ENCODE assay signal across 7 mouse cellular contexts in the genomic region with DNA sequence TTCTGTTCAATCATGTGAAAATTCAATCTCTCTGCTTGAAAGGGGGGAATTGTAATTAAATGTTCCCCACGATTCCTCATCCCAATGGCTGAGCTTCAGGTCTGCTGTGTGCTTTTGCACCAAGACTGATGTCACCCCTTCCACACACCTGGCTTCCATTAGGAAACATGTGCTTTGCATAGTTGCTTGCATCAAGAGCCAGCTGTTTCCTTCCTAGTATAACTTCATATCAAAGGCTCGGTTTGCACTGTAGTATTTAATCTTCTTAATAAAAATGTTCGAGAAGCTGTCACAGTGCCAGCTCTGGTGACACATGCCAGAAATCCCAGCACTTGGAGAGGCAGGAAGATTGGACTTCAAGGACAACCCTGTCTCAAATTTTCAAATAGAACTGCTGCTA.
A peak's percentile ranks its signal among the peaks of the same experiment; 100 is the strongest.
DNase-seq lines count a peak whose midpoint lies in the region; ATAC-seq and TF ChIP-seq lines count a peak whose summit lies in the region.

No protein-coding gene starts in this region.

- no peak for TF ChIP-seq CTCF in lung, embryonic 14.5 days (IDR thresholded peaks at IDR 0.05; ENCODE audit: low read depth)
- no peak for TF ChIP-seq CTCF in lung, adult 2 months (IDR thresholded peaks at IDR 0.05; ENCODE audit: insufficient read depth, low read length)
- TF ChIP-seq CTCF in olfactory bulb, adult 2 months (IDR thresholded peaks at IDR 0.05; ENCODE audit: insufficient read depth, low read depth, low read length), result no peak

- H3K4me1 ChIP-seq in lung, embryonic 14.5 days (ENCODE audit: insufficient read depth), result no peaks in the 10 kb centered on the region
- H3K4me1 ChIP-seq in lung, adult 2 months (ENCODE audit: control insufficient read depth, insufficient read depth, low read length), result no peaks in the 10 kb centered on the region
- peaks cover 15% of the 10 kb centered on the region for H3K4me1 ChIP-seq in embryonic facial prominence, embryonic 10.5 days
- H3K4me1 ChIP-seq in hindbrain, embryonic 15.5 days (replicated peaks), result peaks cover 13% of the 10 kb centered on the region
- H3K4me1 ChIP-seq in olfactory bulb, adult 2 months (ENCODE audit: control insufficient read depth, insufficient read depth, low read length), result peaks cover 10% of the 10 kb centered on the region

- no peak overlapping the region for H3K4me2 ChIP-seq in lung, embryonic 14.5 days
- H3K4me2 ChIP-seq in hindbrain, embryonic 15.5 days, result no peak overlapping the region

- no peak overlapping the region for H3K4me3 ChIP-seq in lung, embryonic 14.5 days (ENCODE audit: low read depth, low read length)
- no peak overlapping the region for H3K4me3 ChIP-seq in lung, adult 2 months (replicated peaks; ENCODE audit: extremely low read depth, low read depth, low read length)
- H3K4me3 ChIP-seq in embryonic facial prominence, embryonic 10.5 days, result no peak overlapping the region
- H3K4me3 ChIP-seq in hindbrain, embryonic 15.5 days, result no peak overlapping the region
- H3K4me3 ChIP-seq in olfactory bulb, adult 2 months (ENCODE audit: insufficient read depth, low read depth, low read length), result no peak overlapping the region

- no peak overlapping the region for H3K9ac ChIP-seq in lung, embryonic 14.5 days
- H3K9ac ChIP-seq in hindbrain, embryonic 15.5 days, result no peak overlapping the region

- H3K27me3 ChIP-seq in lung, embryonic 14.5 days (ENCODE audit: insufficient read depth, low read length), result no peaks in the 10 kb centered on the region
- no peaks in the 10 kb centered on the region for H3K27me3 ChIP-seq in embryonic facial prominence, embryonic 10.5 days (replicated peaks; ENCODE audit: low read depth, poor library complexity, severe bottlenecking)
- H3K27me3 ChIP-seq in hindbrain, embryonic 15.5 days, result no peaks in the 10 kb centered on the region

- ATAC-seq in lung, embryonic 14.5 days (ENCODE audit: insufficient read depth), result peak; percentile 80
- ATAC-seq in hindbrain, embryonic 15.5 days (ENCODE audit: low FRiP score, low read depth), result peak; percentile 50; the same call in 1 of the 2 replicates

- no peak for TF ChIP-seq POLR2A in lung, adult 2 months (IDR thresholded peaks at IDR 0.05; ENCODE audit: borderline replicate concordance, extremely low read depth, low read depth, low read length)
- no peak for TF ChIP-seq POLR2A in olfactory bulb, adult 2 months (IDR thresholded peaks at IDR 0.05; ENCODE audit: insufficient read depth, low read depth, low read length)

- no peak overlapping the region for H3K27ac ChIP-seq in lung, embryonic 14.5 days (ENCODE audit: low read depth)
- no peak overlapping the region for H3K27ac ChIP-seq in embryonic facial prominence, embryonic 10.5 days (replicated peaks)
- H3K27ac ChIP-seq in hindbrain, embryonic 15.5 days (replicated peaks), result peak overlapping the region; percentile 43; the same call in 1 of the 2 replicates
- H3K27ac ChIP-seq in olfactory bulb, adult 2 months (ENCODE audit: insufficient read depth, low read depth, low read length), result peak overlapping the region; percentile 77

- H3K9me3 ChIP-seq in lung, embryonic 14.5 days (ENCODE audit: low read depth, low read length), result no peaks in the 10 kb centered on the region
- H3K9me3 ChIP-seq in embryonic facial prominence, embryonic 10.5 days, result no peaks in the 10 kb centered on the region
- H3K9me3 ChIP-seq in hindbrain, embryonic 15.5 days, result no peaks in the 10 kb centered on the region

- H3K36me3 ChIP-seq in lung, embryonic 14.5 days (ENCODE audit: insufficient read depth), result no peaks in the 10 kb centered on the region
- H3K36me3 ChIP-seq in embryonic facial prominence, embryonic 10.5 days (replicated peaks), result no peaks in the 10 kb centered on the region
- H3K36me3 ChIP-seq in hindbrain, embryonic 15.5 days, result no peaks in the 10 kb centered on the region

- peak; percentile 78 for DNase-seq in lung, embryonic 14.5 days
- no peak for DNase-seq in lung, adult 2 months
- DNase-seq in embryonic facial prominence, embryonic 10.5 days (ENCODE audit: low spot score), result peak; percentile 67
- no peak for DNase-seq in thymus, postnatal 25 days
- no peak for DNase-seq in layer of hippocampus, adult 8-10 months (ENCODE audit: low spot score in 2 of 2)

- 17% methylated on average over 3 of the region's 3 CpGs for WGBS in lung, embryonic 14.5 days
- 24% methylated on average over 3 of the region's 3 CpGs for WGBS in lung, adult 2 months
- 39% methylated on average over 3 of the region's 3 CpGs for WGBS in embryonic facial prominence, embryonic 10.5 days
- WGBS in hindbrain, embryonic 15.5 days, result 34% methylated on average over 3 of the region's 3 CpGs
- 7% methylated on average over 3 of the region's 3 CpGs for WGBS in olfactory bulb, adult 2 months

Comparison
In these comparisons a context has a peak if more than half of its experiments do, and no peak if none do; other contexts are left out.
1. DNase-seq: peak in lung, embryonic 14.5 days (single experiment) and embryonic facial prominence, embryonic 10.5 days (single experiment); none in lung, adult 2 months (single experiment), thymus, postnatal 25 days (single experiment) and layer of hippocampus, adult 8-10 months (0 of 2).
2. H3K27ac ChIP-seq: peak in hindbrain, embryonic 15.5 days (single experiment) and olfactory bulb, adult 2 months (single experiment); none in lung, embryonic 14.5 days (single experiment) and embryonic facial prominence, embryonic 10.5 days (single experiment).